Mouse (Mus musculus): ENCODE data around the gene Mrc2. TPM values are rescaled to one million over a fixed set of nuclear protein-coding genes. Genes with fewer than 3 reads are reported as not detected.

The Mrc2 gene
- total RNA-seq (2021): 1 to 10 TPM; 4.7 to 7.4 TPM

DNA sequence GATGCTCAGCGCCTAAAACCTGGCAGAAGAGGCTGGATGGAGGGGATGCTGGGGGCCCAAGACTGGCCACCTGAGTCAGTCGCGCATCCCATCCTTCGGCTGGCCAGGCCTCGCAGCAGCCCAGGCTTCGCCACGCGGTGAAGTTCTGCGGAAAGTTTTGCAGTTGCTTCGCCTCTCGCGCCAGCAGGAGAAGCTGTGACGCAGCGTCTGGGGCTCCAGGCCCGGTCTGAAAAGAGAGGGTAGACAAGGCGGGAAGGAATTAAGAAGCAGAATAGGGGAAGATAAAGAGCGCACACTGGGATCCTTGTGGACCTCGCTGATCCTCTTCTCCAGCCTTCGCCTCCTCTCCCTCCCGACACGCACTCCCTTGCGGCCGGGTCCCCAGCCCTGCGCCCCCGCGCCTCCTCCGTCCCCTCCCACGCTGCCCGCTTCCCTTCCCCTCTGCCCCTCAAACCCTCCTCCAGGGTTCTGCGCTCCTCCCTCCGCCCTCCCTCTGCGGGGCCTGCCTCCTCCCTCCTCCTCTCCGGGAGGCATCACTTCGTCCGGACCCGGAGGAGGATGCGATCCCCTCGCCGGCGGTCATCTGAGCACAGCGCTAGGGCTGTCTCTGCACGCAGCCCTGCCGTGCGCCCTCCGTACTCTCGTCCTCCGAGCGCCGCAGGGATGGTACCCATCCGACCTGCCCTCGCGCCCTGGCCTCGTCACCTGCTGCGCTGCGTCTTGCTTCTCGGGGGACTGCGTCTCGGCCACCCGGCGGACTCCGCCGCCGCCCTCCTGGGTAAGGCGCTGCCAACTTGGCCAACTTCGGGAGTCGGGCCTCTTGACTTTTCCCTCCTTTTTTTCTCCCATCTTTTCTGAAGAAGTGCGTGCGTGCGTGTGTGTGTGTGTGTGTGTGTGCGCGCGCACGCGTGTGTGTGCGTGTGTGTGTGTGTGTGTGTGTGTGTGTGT, at the start of gene Mrc2:
Gene Mrc2 (plus strand): TSS at position 520 of the 948 bp plus-strand sequence.
- no peak for DNase-seq

DNA sequence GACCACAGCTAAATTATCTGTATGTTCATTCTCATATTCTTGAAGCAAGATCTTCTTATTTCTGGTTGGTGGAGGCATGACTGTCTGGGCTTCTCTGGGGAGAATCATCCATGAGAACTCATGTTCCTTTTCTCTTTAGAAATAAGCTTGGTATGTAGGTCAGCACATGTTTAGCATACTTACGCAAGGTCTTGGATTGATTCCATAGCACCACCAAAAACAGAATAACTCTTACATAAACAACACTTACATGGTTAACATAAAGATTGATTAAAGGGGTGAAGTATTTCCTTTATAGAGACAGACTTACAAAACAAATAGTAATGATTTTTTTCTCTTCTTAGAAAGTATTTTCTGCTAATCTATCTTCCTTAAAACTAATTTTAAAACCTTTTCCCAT, 46.1 kb upstream of the Mrc2 start:
- no peak for DNase-seq

DNA sequence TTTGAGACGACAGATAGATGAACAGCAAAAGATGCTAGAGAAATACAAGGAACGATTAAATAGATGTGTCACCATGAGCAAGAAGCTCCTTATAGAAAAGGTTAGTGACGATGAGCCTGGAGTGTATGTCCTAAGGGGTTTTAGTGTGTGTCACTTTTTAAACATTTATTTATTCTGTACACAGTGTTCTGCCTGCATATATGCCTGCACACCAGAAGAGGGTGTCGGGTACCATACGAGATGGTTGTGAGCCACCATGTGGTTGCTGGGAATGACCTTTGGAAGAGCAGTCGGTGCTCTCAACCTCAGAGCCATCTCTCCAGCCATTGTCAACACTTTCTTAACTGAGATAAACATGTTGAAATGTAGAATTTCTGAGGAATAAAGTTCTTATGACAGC, 45.7 kb upstream of the Mrc2 start:
- DNase-seq: no peak

DNA sequence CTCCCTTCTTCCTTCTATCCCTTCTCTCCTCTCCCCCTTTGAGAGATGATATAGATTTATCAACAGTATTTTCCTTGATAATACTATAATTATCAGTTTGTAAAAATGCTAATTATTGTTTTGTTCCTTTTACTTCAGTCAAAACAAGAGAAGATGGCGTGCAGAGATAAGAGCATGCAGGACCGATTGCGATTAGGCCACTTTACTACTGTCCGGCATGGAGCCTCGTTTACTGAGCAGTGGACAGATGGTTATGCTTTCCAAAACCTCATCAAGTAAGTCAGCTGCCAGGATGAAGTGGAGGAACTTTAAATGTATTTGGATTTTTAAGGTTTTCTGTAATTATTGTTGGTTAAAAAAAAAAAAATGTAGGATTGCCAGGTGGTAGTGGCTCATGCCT, 45.1 kb upstream of the Mrc2 start:
- DNase-seq: no peak

DNA sequence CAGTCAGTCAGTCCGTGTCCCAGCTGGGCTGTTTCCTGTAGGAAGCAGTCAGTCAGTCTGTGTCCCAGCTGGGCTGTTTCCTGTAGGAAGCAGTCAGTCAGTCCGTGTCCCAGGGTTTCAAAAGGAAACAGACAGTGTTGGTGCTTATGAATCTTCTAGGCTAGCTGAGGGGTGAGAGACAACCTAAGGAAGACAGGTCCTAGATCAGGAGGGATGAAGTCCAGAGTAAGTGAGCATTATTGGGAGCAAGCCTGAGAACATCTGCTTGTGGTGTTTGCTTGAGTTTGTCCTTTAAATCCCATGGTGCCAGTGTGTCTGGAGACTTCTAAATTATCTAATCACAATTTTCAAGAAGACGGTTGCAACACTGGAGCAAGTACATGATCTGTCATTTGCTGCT, 32.7 kb upstream of the Mrc2 start:
- no peak for DNase-seq

DNA sequence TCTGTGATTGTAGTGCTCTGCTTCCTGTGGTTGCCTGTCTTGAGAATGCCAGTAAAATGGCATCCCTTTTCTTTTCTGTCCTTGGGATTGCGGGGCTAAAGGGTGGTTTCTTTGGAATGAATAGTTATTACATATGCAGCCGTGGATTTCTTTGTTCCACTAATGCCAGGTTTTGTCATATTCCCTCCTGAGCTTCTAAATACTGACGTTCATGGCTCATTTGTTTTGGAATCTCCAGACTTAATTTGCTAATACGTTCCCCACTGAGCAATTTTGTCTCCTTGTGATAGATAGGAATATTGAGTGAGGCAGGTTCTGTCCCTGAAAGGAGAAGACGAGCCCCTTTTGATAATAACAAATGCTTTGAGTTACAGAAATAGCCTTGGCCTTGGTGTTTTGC, 31.3 kb upstream of the Mrc2 start:
- DNase-seq: no peak

DNA sequence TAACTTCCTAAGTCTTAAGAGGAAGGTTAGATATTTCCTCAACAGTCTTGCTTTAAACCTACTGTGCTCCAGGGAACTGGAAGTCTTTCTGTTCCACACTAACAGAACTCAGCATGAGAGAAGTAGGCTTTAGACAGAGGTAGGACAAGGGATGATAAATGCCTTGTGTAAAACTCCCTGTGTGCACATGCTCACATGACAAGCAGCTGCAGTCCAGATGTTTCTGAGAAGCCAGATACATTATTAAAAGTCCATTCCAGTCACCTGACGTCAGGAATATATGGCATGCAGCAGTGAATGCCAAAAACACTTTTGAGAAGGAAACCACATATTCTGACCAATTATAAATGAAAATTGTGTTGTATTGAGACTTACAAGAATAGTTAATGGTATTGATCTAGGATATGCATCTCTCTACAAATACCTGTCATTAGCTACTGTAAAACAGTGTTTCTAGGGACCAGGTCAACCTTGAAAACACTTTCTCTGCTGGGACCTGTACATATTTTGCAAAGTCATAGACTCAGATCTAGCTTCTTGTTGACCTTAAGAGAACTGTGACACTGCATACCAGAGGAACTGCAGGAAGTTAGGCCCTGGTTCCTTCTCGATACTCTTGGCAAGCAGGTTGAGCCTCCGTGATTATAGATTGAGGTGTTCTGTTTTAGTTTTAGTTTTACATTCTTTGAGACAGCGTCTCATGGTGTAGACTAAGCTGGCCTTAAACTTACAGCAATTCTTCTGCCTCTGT, 30.7 kb upstream of the Mrc2 start:
- no peak for DNase-seq

DNA sequence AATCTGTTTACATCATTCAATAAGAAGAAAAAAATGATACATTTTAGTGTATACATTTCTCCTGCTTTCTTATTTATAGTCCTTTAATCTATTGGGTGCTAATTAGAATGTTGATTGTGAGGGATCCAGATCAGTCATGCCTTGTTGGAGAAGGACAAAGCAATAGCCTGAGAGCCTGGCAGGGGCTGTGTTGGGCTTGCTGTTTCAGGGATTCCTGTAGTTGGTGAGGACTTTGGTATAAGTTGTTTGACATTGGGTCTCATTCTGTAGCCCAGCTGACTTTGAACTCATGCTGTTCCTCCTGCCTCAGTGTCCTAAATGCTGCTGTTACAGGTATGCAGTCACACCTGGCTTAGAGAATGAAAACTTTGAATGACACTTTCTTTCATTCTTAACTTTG, 27.9 kb upstream of the Mrc2 start:
- no peak for DNase-seq

DNA sequence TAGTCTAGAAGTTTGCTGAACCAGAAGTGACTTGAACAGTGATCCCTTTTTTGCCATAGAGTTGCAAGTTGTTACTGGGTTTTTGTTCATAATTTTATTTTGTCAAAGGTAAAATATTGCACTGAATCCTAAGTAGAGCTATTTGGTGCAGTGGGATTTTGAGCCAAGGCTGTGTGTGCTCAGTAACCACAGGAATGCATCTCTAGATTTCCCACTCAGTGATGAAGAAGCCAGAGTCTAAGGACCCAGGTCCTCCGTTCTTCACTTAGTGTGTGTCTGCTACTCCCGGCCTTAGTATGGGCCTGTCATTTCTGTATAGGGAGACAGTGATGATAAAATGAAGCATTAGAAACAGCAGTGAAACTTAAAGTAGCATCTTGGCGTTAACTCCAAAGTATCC, 27.5 kb upstream of the Mrc2 start:
- no peak for DNase-seq

DNA sequence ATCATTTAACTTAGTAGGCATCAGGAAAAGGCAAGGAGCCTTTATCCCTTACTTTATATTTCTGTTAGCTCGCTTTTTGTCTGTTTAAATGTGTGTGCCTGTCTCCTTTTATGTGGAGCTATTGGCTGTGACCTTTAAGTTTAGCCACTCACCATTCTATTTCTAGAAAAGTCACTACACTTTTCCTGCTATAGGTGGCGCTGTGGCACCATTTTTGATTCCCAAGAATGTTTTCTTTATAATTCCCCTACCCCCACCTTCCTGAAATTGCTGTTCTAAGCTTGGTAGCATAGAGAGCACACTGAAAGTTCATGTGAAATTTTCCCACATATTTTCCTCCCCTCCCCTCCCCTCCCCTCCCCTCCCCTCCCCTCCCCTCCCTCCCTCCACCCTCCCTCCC, 22.3 kb upstream of the Mrc2 start:
- no peak for DNase-seq

DNA sequence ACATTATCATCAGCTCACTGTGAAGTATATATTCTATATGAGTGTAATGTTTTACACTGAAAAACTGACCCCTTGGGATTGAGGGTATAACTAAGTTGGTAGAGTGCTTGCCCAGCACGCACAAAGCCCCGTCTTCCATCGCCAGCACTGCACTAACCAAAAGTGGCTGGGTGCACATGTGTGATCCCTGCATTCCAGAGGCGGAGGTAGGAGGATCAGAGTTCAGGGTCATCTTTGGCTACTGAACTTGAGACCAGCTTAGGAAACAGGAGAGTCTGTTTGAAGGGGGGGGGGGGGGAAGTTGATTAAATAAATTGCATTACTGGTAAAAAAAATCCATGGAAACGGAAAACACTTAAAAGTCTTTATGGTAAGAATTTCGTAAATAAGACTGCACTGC, 12.0 kb upstream of the Mrc2 start:
- no peak for DNase-seq

DNA sequence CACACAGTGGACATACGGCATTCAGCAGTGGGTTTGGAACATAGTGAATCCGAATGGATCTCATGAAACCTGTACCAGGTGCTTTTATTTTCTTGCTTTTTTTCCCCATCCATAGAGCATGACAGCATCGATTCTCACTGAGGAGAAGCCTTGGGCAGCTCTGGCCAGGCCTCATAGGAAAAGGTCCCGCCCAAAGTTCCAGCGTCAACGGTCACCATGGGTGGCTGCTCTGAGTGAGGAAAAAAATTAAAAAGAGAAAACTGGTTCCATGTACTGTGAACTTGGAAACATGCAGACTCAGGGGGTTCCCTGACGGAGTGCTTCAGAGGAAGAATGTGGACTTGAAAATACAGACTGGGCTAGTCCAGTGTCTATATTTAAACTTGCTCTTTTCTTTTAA, 11.2 kb upstream of the Mrc2 start:
- no peak for DNase-seq

DNA sequence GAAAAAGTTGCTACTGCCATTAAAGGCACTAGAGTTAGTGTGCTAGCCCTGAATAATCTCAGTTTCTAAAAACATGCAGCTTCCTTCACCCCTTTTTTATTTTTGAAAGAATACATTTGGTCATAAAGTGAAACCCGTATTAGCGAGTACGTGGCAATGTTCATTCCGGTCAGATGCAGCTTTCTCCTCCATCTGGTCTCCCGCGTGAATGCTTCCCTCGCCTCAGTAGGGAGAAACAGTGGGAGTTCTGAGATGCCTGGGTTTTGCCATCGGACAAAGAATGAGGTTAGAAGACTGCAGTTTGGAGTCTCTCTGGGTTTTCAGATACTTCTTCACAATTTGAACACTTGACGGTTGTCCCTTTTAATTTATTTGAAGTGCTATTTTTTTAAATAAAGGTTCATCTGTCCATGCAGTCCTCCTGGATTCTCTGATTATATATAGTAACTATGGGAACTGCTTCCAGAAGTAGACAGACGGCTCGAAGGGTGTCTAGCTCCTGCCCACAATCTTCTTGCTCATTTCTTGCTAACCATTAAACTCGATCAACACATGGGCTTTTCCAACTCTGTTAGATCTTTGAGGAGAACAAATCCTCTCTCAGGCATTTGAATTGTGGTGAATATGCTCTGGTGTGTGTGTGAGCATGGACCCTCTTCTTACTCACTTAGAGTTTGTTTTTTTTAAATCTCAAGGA, 10.5 kb upstream of the Mrc2 start:
- peak in 1 of 2 experiments; percentile 13 for DNase-seq

DNA sequence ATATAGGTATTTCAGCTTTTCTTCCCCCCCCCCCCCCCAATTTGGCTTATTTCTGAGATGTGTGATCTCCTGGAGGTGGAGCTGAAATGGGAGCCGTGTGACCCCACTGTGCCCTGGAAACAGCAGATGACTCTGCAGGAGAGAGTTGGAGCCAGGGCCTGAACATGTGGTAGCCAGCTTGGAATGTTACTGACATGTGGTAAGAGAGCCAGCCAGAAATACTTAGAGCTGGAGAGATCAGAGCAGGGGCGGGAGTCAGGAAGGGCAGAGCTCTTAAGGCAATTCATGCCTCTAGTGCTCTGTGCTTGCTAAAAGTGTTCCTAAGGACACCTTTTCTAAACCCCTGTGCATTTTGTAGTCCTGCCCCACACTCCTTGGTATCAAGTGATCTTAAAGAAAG, 10.0 kb upstream of the Mrc2 start:
- no peak for DNase-seq

DNA sequence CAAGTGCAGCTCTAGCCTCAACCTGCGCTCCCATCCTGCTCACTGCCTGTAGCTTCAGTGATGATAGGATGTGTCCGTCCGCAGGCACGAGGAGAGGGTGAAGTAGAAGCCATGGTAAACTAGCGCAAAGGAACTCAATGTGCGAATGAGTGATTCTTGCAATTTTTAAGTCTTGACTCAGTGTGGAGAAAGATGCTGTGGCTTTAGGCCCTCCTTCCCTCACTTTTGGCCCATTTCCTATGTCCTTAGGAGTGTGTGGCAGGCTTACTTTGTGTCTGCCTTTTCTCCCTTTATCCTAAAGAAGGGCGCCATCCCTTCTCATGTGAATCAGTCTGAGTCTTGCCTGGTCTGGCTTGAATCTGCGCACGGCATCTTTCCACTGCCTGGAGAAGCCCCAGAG, 9.4 kb upstream of the Mrc2 start:
- DNase-seq: no peak

DNA sequence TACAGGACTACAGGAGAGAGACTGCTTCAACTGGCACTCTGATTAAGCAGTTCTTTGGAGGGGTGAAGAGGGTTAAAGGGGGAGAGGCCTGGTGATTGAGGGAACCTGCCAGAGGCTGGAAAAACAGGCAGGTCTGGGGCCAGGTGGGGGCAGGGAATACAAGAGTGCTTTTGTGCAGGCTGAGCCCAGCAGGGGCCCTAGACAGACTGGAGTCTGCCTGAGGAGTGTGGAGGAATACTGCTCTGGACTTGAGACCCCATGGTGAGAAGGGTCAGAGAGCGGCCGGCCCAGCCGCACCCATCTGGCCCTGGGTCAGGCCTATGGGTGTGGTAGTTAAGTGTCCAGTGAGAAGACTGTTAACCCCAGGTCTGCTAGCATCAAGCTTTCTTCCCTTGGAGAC, 6.7 kb upstream of the Mrc2 start:
- DNase-seq: no peak

DNA sequence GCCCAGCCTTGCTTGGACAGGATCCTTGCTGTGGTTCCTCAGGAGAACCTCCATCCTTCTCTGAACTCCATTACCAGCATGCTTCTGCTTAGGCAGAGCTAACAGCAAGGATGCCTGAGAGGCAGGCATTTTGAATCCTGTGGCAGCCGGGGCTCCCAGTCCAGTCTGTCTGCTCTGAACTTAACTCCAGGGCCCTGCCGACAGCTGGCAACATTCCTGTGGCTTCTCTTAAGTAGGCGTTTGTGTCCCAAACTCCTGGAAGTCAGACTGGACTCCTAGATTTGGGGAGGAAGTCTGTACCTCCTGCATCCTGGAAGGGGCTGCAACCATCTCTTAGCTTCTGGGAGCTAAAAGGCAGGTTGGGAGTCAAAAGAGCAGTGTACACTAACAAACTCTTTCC, 3.0 kb upstream of the Mrc2 start:
- DNase-seq: no peak

DNA sequence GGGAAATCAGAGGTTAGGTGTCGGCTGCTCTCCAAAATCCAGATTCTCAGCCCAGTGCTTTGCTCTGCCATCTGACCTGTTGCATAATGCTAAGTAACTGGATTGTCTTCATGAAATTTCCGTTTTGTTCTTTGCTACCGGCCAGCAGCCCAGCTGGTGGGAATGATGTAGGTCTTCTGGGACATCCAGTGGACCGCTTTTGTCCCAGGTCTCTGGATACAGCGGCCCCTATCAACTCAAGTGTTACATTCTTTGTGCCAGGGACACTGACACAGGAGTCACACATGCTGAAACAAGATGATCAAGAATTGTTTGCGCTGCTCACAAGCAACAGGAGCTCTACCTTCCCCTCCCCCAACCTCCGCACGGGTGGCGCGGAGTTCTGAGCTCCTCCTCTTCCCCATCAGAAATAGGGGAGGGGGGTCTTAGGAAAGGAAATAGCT, 741 bp upstream of the Mrc2 start:
- no peak for DNase-seq

DNA sequence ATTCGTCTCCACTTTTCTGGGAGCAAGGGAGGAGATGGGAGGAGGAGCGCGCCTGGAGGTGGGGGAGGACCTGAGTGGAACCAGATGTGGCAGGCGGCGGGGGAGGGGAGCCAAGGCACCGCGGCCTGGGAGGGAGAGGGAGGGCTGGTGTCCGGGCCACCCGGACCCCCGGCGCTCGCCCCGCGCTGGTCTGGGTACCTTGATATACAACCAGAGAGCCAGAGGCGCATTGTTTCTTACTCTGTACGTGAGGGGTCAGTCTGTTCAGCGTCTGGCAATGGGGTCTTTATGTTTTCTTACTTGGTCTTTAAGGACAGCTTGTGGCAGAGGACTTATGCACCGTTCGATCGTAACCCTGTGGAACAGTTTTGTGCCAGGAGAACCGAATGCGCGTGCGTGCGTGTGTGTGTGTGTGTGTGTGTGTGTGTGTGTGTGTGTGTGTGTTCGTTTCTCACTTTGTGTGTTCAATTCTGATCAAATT, 698 bp downstream of the Mrc2 start:
- no peak for DNase-seq

DNA sequence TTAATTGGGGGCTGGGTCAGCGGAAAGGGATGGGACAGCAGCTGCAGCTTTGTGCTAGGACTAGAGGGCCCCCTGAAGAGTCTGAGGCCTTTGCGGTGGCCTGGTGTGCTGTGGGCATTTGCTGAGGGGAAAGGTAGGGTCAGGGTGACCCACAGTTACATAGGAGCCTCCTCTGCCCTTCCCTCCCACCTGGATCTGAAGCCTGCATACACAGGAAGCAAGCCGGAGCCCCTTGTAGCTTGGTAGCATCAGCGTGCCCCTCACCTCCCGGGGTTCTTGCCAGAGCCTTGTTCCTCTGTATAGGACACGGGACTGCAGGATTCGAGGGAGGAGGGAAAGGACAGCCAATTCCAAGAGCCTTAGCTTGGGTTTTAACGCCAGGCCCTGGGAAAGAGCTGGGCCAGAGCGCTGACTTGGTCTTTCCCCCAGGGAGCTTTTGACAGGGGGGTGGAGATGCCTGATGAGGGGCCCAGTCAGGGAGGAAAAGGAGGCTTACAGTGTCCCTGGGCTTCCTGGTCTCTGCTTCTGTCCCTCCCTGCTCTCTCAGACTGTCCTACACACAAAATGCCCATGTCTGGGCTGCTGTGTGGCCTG, 1.6 kb downstream of the Mrc2 start:
- DNase-seq: no peak

DNA sequence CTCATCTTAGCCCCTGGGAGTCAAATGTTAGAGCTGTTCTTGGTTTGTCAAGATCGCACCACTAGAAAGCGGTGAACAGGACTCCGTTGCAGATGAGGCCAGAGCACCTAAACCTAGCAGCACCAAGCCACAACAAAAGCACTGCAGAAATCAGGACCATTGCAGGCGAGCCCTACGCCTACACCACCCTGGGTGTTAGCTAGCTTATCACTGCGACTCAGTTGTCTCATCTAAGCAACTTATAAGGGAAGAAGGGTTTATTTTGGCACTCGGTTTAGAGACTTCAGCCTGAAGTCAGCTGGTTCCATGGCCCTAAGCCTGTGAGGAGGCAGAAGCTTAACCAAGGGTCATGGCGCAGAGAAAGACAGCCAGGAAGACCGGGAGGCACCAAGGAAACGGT, 3.6 kb downstream of the Mrc2 start:
- no peak for DNase-seq

DNA sequence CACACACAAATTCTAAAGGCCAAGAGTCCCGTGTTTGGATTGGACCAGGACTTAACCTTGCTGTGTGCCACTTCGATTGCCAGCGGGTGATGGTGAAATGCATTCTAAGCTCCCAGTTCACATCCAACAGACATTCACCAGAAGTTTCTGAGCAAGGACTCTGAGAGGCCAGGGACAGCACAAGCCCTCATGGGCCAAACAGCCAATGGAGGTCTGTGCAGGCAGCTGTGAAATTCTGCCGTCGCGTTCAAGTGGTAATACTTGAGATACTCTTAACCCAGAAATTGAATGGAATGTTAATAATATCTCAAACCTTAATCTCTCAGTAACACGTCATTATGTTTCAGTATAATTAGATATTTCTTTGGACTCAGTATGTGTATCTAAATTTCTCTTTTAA, 17.8 kb downstream of the Mrc2 start:
- no peak for DNase-seq
